Mouse (Mus musculus): ENCODE results near the gene Plekhh1.

DNA sequence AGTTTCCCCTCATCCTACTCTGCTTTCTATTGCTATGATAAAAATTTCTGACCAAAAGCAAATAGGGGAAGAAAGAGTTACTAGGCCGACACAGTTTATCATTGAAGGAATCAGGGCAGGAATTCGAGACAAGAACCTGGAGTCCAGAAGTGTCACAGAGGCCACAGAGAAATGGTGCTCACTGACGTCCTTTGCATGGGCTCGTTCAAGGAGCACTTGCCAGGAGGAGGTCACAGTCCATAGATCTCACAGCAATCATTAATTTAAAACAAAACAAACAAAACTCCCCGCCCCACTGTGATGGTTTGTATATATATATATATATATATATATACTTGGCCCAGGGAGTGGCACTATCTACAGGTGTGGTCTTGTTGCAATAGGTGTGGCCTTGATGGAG, 76.3 kb downstream of the Plekhh1 start:
- TF ChIP-seq CTCF (IDR thresholded peaks at IDR 0.05; ENCODE audit: borderline replicate concordance, extremely low read depth, insufficient read depth, insufficient read length) (no peak), POLR2A (IDR thresholded peaks at IDR 0.05; ENCODE audit: borderline replicate concordance, extremely low read depth, insufficient read depth, insufficient read length, poor library complexity, severe bottlenecking) (no peak)

All from brain, embryonic 14.5 days (tissue).